Mouse (Mus musculus): ENCODE data around the gene Adap1.

The Adap1 gene

GRCm38 (mm10) chr5:139243384-139243783, 82.0 kb downstream of the Adap1 start:
- DNase-seq: no peak

GRCm38 (mm10) chr5:139241022-139241761, 84.2 kb downstream of the Adap1 start:
- DNase-seq: no peak

DNA sequence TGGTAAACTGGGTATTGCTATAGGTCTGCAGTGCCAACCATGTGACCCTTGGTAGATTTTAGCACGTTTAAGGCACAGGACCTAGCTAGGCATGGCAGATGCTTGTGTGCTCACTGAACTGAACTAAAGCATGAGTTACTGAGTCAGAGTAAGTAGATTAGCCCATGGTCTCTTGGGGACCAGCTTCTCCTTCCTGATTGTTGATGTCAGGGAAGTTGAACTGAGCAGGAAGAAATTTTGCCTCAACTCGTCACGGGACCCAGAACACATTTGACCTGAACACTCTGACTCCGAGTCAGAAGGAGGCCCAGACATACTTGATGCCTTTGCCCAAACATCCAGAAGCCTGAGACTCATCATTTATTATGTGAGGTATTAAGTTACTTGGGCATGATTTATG, 88.0 kb downstream of the Adap1 start:
- DNase-seq: no peak

- DNase-seq: no peak
Measured at GRCm38 (mm10) chr5:139234423-139234822, 91.0 kb downstream of the Adap1 start.

DNA sequence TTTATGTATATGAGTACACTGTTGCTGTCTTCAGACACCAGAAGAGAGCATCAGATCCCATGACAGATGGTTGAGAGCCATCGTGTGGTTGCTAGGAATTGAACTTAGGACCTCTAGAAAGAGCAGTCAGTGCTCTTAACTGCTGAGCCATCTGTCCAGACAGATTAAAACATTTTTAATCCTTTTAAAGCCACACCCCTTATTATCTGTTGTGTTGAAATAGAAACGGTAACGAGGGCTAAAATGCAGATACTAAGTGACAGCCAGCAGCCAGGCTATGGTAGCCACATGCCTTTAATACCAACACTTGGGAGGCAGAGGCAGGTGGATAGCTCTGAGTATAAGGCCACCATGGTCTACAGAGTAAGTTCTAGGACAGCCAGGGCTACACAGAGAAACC, 93.3 kb downstream of the Adap1 start:
- no peak for DNase-seq

- no peak for DNase-seq
Measured at GRCm38 (mm10) chr5:139229716-139230115, 95.7 kb downstream of the Adap1 start.

GRCm38 (mm10) chr5:139228318-139228717, 97.1 kb downstream of the Adap1 start:
- no peak for DNase-seq

DNA sequence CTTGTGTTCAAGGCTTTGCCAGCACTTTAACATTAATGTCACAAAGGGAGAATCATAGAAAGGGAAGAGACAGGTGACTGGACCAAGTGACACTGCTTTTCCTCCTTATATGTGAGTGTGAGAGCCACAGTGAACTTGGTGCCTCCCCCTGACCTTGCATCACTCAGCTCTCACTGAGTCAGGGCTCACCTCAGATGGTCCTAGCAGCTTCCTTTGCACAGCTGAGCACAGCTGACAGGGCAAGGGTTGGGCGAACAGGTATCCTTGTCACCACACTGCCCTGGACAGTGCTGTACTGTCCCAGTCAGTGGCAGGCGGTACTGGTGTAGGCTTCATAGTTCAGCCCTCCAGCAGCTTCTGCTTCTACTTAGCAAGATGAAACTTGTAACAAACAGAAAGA, 97.8 kb downstream of the Adap1 start:
- DNase-seq: no peak

DNA sequence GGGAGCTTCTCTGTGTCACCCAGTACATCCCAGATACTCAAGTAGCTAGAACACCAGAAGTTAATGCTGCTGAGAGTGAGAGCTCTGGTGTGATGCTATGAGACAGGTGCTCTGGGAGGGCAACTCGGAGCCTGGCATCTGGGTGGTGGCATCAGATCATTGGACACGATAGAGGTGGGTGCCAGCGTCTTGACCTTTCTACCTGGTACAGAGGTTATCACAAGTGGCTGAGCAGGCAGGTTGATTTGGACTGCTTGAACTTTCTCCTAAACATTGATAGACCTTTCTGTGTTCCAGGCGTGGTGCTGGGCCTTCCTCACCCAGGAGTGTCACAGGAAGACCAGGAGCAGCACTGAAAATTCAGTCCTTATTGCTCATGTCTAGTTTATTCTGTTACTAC, 98.2 kb downstream of the Adap1 start:
- no peak for DNase-seq

GRCm38 (mm10) chr5:139223331-139223730, 102.1 kb downstream of the Adap1 start:
- DNase-seq: no peak
